Mouse (Mus musculus) lung, embryonic 16.5 days (tissue): Measurements from ENCODE around the gene Slamf9. TPM values are rescaled to one million over a fixed set of nuclear protein-coding genes. Genes with fewer than 3 reads are reported as not detected.

Source experiments
- ATAC-seq: fragments of 200-750 bp; cut with Nextera tagmentation; 2 replicates; pipeline ENCODE4 v1.8.0; 2017; ENCODE audit warnings: low read depth, mild to moderate bottlenecking, moderate library complexity
- H3K27ac ChIP-seq: fragments of 300-500 bp; sonication (generic); 2 replicates; pipeline ENCODE4 v1.5.1; 2014; ENCODE audit warnings: mild to moderate bottlenecking, control low read depth, low read length
- H3K27me3 ChIP-seq: fragments of 300-500 bp; sonication (generic); 2 replicates; pipeline ENCODE4 v1.6.1; 2014; ENCODE audit warnings: low read depth, low read length, mixed read lengths; ENCODE audit not compliant: control insufficient read depth, insufficient read depth
- H3K36me3 ChIP-seq: fragments of 300-500 bp; sonication (generic); 2 replicates; pipeline ENCODE4 v1.6.1; 2014; ENCODE audit warnings: low read length; ENCODE audit not compliant: control insufficient read depth, insufficient read depth
- H3K4me1 ChIP-seq: fragments of 300-500 bp; sonication (generic); replicated peaks from 2 replicates; pipeline ENCODE4 v1.6.1; 2014; ENCODE audit warnings: low read length, mixed read lengths; ENCODE audit not compliant: control insufficient read depth, insufficient read depth
- H3K4me2 ChIP-seq: fragments of 300-500 bp; sonication (generic); 2 replicates; pipeline ENCODE4 v1.6.1; 2014; ENCODE audit warnings: low read depth, low read length, control low read depth
- H3K4me3 ChIP-seq: fragments of 300-500 bp; sonication (generic); 2 replicates; pipeline ENCODE4 v1.5.1; 2014; ENCODE audit warnings: mild to moderate bottlenecking, low read length, control low read depth
- H3K9ac ChIP-seq: fragments of 300-500 bp; sonication (generic); 2 replicates; pipeline ENCODE4 v1.6.1; 2014; ENCODE audit warnings: low read length, control low read depth
- H3K9me3 ChIP-seq: fragments of 300-500 bp; sonication (generic); 2 replicates; pipeline ENCODE4 v1.6.1; 2016; ENCODE audit warnings: low read length; ENCODE audit not compliant: control insufficient read depth
- WGBS: fragments of 180-500 bp; shearing (Covaris S2); extraction: QIAGEN DNeasy Blood & Tissue Kit; methylation state at CpG from one replicate; pipeline ENCODE4 v1.1.7; 2014; 5-methylcytosine and 5-hydroxymethylcytosine counted together
- polyA plus RNA-seq: library from polyadenylated mRNA; unstranded; fragments of >200 nt; fragmentation: Nextera tagmentation; extraction: Ambion mirVana; gene quantifications from 2 replicates; pipeline ENCODE4 v1.2.1, GENCODE M21; 2015

Gene Slamf9
- polyA plus RNA-seq, 1 experiment from 2014 or later = 0.57 TPM

DNA sequence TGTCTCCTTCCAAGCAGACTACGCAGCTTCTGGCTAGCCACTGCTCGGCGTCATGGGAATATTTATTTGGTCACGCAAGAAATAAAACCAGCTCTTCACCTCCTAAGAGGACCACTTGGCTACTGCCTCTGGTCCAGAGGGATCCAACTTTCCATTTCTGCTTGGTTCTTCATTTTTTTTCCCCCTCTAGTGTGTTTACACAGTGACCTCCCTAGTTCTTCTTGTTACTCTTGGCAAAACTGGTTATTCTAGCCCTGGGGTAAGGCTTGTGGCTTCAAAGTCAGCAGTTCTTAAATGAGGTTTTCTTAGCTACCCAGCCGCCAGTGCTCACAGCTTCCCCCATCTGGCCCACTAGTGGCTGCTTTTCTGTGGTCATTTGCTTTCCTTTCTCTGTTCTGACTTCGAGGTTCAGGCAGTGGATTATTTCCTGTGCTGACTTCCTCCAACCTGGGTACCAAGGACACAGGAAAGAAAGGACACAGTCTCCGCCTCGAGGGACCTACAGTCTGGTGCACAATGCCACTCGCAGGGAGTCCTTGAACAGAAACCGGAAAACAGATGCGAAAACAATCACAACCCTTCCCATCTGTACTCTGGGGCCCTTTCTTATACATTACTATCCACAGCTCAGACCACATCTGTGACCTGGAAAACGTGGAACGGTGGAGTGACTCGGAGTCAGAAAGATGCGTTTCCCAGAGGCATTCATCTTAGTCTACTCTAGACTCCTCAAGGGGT is 50.0 kb downstream of the Slamf9 start:
- H3K27me3 ChIP-seq = no peaks in the 10 kb centered on the region
- no peaks in the 10 kb centered on the region for H3K9me3 ChIP-seq
- peak overlapping the region; percentile 33 for H3K4me2 ChIP-seq
- 26% methylated on average over 15 of the region's 15 CpGs for WGBS
- peak overlapping the region; percentile 49 for H3K9ac ChIP-seq
- no peaks in the 10 kb centered on the region for H3K36me3 ChIP-seq
- ATAC-seq = peak; percentile 58
- H3K4me3 ChIP-seq = peak overlapping the region; percentile 9; the same call in 1 of the 2 replicates
- peaks cover 58% of the 10 kb centered on the region for H3K4me1 ChIP-seq
- H3K27ac ChIP-seq = peak overlapping the region; percentile 95

DNA sequence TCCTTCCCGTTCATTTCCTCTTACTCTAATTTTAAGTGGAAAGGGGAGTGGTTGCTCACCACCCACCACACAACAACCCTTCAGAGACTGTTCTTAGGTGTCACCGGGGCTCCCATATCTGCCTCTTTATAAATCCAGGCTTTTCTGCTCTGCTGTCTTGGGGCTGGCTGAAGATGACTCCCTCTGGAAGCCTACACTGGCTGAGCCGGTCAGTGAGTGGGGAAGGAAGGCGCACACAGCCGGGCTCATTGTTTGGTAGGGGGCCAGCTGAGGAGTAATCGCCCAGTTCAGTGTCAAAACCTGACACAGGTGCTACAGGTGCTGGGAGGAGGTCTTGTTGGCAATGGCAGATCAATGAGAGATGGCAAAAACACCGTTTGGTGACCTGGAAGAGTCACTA is 50.8 kb downstream of the Slamf9 start:
- no peaks in the 10 kb centered on the region for H3K9me3 ChIP-seq
- no peak for ATAC-seq
- peaks cover 55% of the 10 kb centered on the region for H3K4me1 ChIP-seq
- no peaks in the 10 kb centered on the region for H3K36me3 ChIP-seq
- 44% methylated on average over 7 of the region's 7 CpGs for WGBS
- peak overlapping the region; percentile 19 for H3K4me3 ChIP-seq
- H3K9ac ChIP-seq = peak overlapping the region; percentile 49
- no peaks in the 10 kb centered on the region for H3K27me3 ChIP-seq
- peak overlapping the region; percentile 33 for H3K4me2 ChIP-seq
- H3K27ac ChIP-seq = peak overlapping the region; percentile 95

DNA sequence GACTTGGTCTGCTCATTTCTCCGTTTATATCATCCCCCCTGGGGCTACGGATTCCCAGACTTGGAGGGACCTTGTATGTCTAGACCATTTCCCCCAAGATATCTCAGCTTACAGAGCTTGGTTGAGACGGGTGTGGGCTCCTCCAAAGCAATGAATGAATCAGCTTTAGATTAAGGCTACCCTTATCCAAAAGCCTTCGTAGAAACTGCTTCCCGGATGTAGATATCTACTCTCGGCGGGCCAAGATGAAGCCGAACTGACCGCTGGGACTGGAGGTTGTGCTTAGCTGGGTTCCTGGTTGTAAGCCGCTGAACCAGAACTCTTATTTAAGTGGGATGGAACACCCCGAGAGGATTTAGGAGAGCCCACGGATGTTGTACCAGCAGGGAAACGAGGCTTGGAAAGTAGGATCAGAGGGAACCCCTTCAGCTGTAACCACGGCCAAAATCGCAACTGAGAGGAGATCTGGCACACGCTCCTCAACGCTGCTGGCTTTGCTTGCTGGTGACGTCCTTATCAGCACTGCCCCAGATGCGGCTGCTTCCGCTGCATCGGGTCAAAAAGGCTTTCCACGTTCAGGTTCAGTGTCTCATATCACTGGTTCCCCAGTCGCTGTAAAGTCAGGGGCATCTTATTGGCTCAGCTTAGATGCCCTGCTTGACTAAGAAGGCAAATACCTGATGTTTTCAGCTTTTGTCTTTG is 51.4 kb downstream of the Slamf9 start:
- Histone ChIP-seq H3K27me3 (no peaks in the 10 kb centered on the region), H3K9me3 (no peaks in the 10 kb centered on the region), H3K4me3 (peak overlapping the region; percentile 19), H3K9ac (peak overlapping the region; percentile 49), H3K4me2 (peak overlapping the region; percentile 33), H3K36me3 (no peaks in the 10 kb centered on the region), H3K27ac (peak overlapping the region; percentile 95), H3K4me1 (peaks cover 52% of the 10 kb centered on the region)
- ATAC-seq = no peak
- 43% methylated on average over 23 of the region's 23 CpGs for WGBS

DNA sequence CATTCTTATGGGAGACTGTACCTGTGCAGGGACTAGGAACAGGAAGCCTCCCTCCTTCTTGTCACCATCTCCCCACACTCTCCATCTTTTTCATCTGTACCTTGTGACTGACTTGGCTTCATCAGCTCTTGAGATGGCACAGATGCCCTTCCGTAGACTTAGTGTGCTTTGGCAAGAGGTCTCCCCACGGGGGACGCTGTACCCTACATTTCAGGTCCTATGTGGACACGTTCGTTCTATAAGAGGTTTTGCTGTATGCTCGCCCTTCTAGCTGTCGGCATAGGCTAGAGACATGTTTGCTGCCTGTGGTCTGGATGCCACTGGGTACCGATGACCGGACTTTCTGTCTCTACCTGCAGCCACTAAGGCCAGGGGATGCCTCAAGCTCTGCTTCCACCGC is 52.3 kb downstream of the Slamf9 start:
- Histone ChIP-seq H3K27me3 (no peaks in the 10 kb centered on the region), H3K9me3 (no peaks in the 10 kb centered on the region), H3K27ac (no peak overlapping the region; the same call in 1 of the 2 replicates), H3K4me2 (no peak overlapping the region; the same call in 1 of the 2 replicates), H3K4me3 (no peak overlapping the region), H3K9ac (no peak overlapping the region), H3K4me1 (peaks cover 48% of the 10 kb centered on the region), H3K36me3 (no peaks in the 10 kb centered on the region)
- WGBS = 92% methylated on average over 10 of the region's 10 CpGs
- no peak for ATAC-seq

Other genes with a start within 250 kb of the Slamf9 start
- not detected in 2 replicates for gene Atp1a4, start 216.9 kb upstream of the Slamf9 start, polyA plus RNA-seq
- gene Igsf8, start 213.7 kb upstream of the Slamf9 start, polyA plus RNA-seq = 42.5 and 46.0 TPM in 2 replicates
- 6.2 and 6.7 TPM in 2 replicates for gene Atp1a2, start 177.3 kb upstream of the Slamf9 start, polyA plus RNA-seq
- gene Kcnj9, start 146.0 kb upstream of the Slamf9 start, polyA plus RNA-seq = not detected in 2 replicates
- 0.15 and 0.20 TPM in 2 replicates for gene Kcnj10, start 134.1 kb upstream of the Slamf9 start, polyA plus RNA-seq
- gene Pigm, start 98.8 kb upstream of the Slamf9 start, polyA plus RNA-seq = 5.0 and 6.2 TPM in 2 replicates
- 17.4 and 20.4 TPM in 2 replicates for gene Igsf9, start 6.4 kb downstream of the Slamf9 start, polyA plus RNA-seq
- gene Tagln2, start 24.7 kb downstream of the Slamf9 start, polyA plus RNA-seq = 662 and 695 TPM in 2 replicates
- gene Cfap45, start 45.4 kb downstream of the Slamf9 start, polyA plus RNA-seq = 15.4 and 19.2 TPM in 2 replicates
- 0.11 and 0.34 TPM in 2 replicates for gene Vsig8, start 80.6 kb downstream of the Slamf9 start, polyA plus RNA-seq
- 0.21 TPM in 1 of 2 replicates, not detected in the other for gene Slamf8, start 115.2 kb downstream of the Slamf9 start, polyA plus RNA-seq
- not detected in 2 replicates for gene Fcrl6, start 127.2 kb downstream of the Slamf9 start, polyA plus RNA-seq
- gene Dusp23, start 157.6 kb downstream of the Slamf9 start, polyA plus RNA-seq = 13.5 and 13.7 TPM in 2 replicates
- 0.14 and 1.0 TPM in 2 replicates for gene Crp, start 222.7 kb downstream of the Slamf9 start, polyA plus RNA-seq